Mouse (Mus musculus) myocyte (in vitro differentiated cells): ENCODE measurements around the gene Memo1.

Source experiments
- MYOD1 ChIP-seq, 3 experiments: IDR thresholded peaks; one replicate each; pipeline ENCODE4 v1.6.1; 2011; ENCODE audit warnings: control low read depth in 2 of 3, low read depth in 2 of 3, mild to moderate bottlenecking in 2 of 3, moderate library complexity in 1 of 3; ENCODE audit not compliant: insufficient read length in 2 of 3, control insufficient read depth in 1 of 3
- MYOG ChIP-seq, 3 experiments: IDR thresholded peaks; one replicate each; pipeline ENCODE4 v1.6.1; 2011; ENCODE audit warnings: control low read depth in 2 of 3, low read depth in 2 of 3, mild to moderate bottlenecking in 2 of 3; ENCODE audit not compliant: insufficient read length in 2 of 3, control insufficient read depth in 1 of 3, insufficient read depth in 1 of 3
- POLR2A ChIP-seq: IDR thresholded peaks from one replicate; pipeline ENCODE4 v1.6.1; 2011; ENCODE audit warnings: low read depth, mild to moderate bottlenecking, control low read depth, moderate library complexity; ENCODE audit not compliant: insufficient read length

GRCm38 (mm10) chr17:74240322-74240721 is 55.0 kb downstream of the Memo1 start:
- no peak for TF ChIP-seq MYOG (IDR thresholded peaks at IDR 0.05; ENCODE audit: control insufficient read depth in 1 of 3, insufficient read depth in 1 of 3, insufficient read length in 2 of 3, low read depth in 2 of 3)
- no peak for TF ChIP-seq POLR2A
- TF ChIP-seq MYOD1 (IDR thresholded peaks at IDR 0.05; ENCODE audit: control insufficient read depth in 1 of 3, insufficient read length in 2 of 3, low read depth in 2 of 3): no peak
